Mouse (Mus musculus) midbrain, postnatal 0 days (tissue): ENCODE measurements at regions not wholly inside any gene's neighbourhood (a gene's known extent, or its start where the extent isn't known, plus 50 kb on each side); places are given as distances from the start of the nearest gene placed in this dataset.

Experiments used
- ATAC-seq: fragments of 200-750 bp; cut with Nextera tagmentation; 2 replicates; pipeline ENCODE4 v1.8.0; 2017; ENCODE audit warnings: moderate number of reproducible peaks, mild to moderate bottlenecking, moderate TSS enrichment, moderate library complexity; ENCODE audit not compliant: low FRiP score
- DNase-seq: peaks from one replicate; pipeline ENCODE4 v3.0.0-alpha.2; 2015; ENCODE audit warnings: low spot score
- H3K27ac ChIP-seq: fragments of 300-500 bp; sonication (generic); 2 replicates; pipeline ENCODE4 v1.5.1; 2014; ENCODE audit warnings: low read depth, mild to moderate bottlenecking, low read length, mixed read lengths
- H3K27me3 ChIP-seq: fragments of 300-500 bp; sonication (generic); 2 replicates; pipeline ENCODE4 v1.6.1; 2014; ENCODE audit warnings: low read length, control low read depth, mixed read lengths; ENCODE audit not compliant: insufficient read depth
- H3K36me3 ChIP-seq: fragments of 300-500 bp; sonication (generic); 2 replicates; pipeline ENCODE4 v1.6.1; 2014; ENCODE audit warnings: low read length, control low read depth, mixed read lengths; ENCODE audit not compliant: insufficient read depth
- H3K4me1 ChIP-seq: fragments of 300-500 bp; sonication (generic); 2 replicates; pipeline ENCODE4 v1.6.1; 2014; ENCODE audit warnings: mild to moderate bottlenecking, control low read depth, antibody characterized with exemption, low read length, mixed read lengths; ENCODE audit not compliant: insufficient read depth
- H3K4me2 ChIP-seq: fragments of 300-500 bp; sonication (generic); 2 replicates; pipeline ENCODE4 v1.6.1; 2014; ENCODE audit warnings: low read depth, mild to moderate bottlenecking, low read length, mixed read lengths; ENCODE audit not compliant: poor library complexity, severe bottlenecking
- H3K4me3 ChIP-seq: fragments of 300-500 bp; sonication (generic); 2 replicates; pipeline ENCODE4 v1.5.1; 2014; ENCODE audit warnings: low read depth, mild to moderate bottlenecking, low read length, moderate library complexity
- H3K9ac ChIP-seq: fragments of 300-500 bp; sonication (generic); replicated peaks from 2 replicates; pipeline ENCODE4 v1.6.1; 2014; ENCODE audit warnings: mild to moderate bottlenecking, low read length, moderate library complexity, mixed read lengths; ENCODE audit not compliant: poor library complexity, severe bottlenecking
- H3K9me3 ChIP-seq: fragments of 300-500 bp; sonication (generic); 2 replicates; pipeline ENCODE4 v1.6.1; 2016; ENCODE audit warnings: low read length, control low read depth
- CTCF ChIP-seq: IDR thresholded peaks from 2 replicates; pipeline ENCODE4 v1.5.1; 2016; ENCODE audit warnings: antibody characterized with exemption, mild to moderate bottlenecking
- WGBS: fragments of 180-500 bp; shearing (Covaris S2); extraction: QIAGEN DNeasy Blood & Tissue Kit; methylation state at CpG from one replicate; pipeline ENCODE4 v1.1.7; 2014; 5-methylcytosine and 5-hydroxymethylcytosine counted together

GRCm38 (mm10) chr19:25922806-25923205 lies 250.6 kb downstream of the Dmrt2 start:
- no peak for ATAC-seq
- TF ChIP-seq CTCF, result no peak
- DNase-seq, result no peak

GRCm38 (mm10) chr19:25923727-25924384 lies 251.6 kb downstream of the Dmrt2 start:
- Histone ChIP-seq H3K27ac (no peak overlapping the region), H3K9ac (no peak overlapping the region), H3K4me3 (no peak overlapping the region), H3K36me3 (no peaks in the 10 kb centered on the region), H3K9me3 (no peaks in the 10 kb centered on the region), H3K4me1 (no peaks in the 10 kb centered on the region), H3K27me3 (no peaks in the 10 kb centered on the region), H3K4me2 (no peak overlapping the region)
- WGBS, result 26% methylated on average over 10 of the region's 10 CpGs
- DNase-seq, result peak; percentile 25
- no peak for TF ChIP-seq CTCF
- ATAC-seq, result no peak

More at GRCm38 (mm10) chr19:25922806-25923205, 250.6 kb downstream of the Dmrt2 start:
- Histone ChIP-seq H3K4me3 (no peak overlapping the region), H3K9ac (no peak overlapping the region), H3K36me3 (no peaks in the 10 kb centered on the region), H3K27me3 (no peaks in the 10 kb centered on the region), H3K9me3 (no peaks in the 10 kb centered on the region), H3K4me1 (no peaks in the 10 kb centered on the region), H3K27ac (no peak overlapping the region), H3K4me2 (no peak overlapping the region)
- 100% methylated on average over 1 of the region's 1 CpGs for WGBS

- TF ChIP-seq CTCF, result no peak
- H3K4me2 ChIP-seq, result no peak overlapping the region
- DNase-seq, result no peak
- no peaks in the 10 kb centered on the region for H3K36me3 ChIP-seq
- no peak overlapping the region for H3K4me3 ChIP-seq
- no peak overlapping the region for H3K9ac ChIP-seq
- WGBS, result 35% methylated on average over 5 of the region's 5 CpGs
- no peaks in the 10 kb centered on the region for H3K9me3 ChIP-seq
- ATAC-seq, result no peak
- no peaks in the 10 kb centered on the region for H3K4me1 ChIP-seq
- no peak overlapping the region for H3K27ac ChIP-seq
- no peaks in the 10 kb centered on the region for H3K27me3 ChIP-seq
Measured at GRCm38 (mm10) chr19:25924385-25924769, 252.2 kb downstream of the Dmrt2 start.

GRCm38 (mm10) chr19:25927220-25927619 lies 255.0 kb downstream of the Dmrt2 start:
- no peaks in the 10 kb centered on the region for H3K4me1 ChIP-seq
- ATAC-seq (no peak), DNase-seq (no peak)
- no peak overlapping the region for H3K9ac ChIP-seq
- no peak for TF ChIP-seq CTCF
- H3K4me3 ChIP-seq, result no peak overlapping the region
- no peak overlapping the region for H3K4me2 ChIP-seq
- H3K36me3 ChIP-seq, result no peaks in the 10 kb centered on the region
- H3K27me3 ChIP-seq, result no peaks in the 10 kb centered on the region
- H3K27ac ChIP-seq, result no peak overlapping the region
- H3K9me3 ChIP-seq, result no peaks in the 10 kb centered on the region
- WGBS, result 90% methylated on average over 9 of the region's 9 CpGs

GRCm38 (mm10) chr19:25937343-25937742 lies 265.1 kb downstream of the Dmrt2 start:
- H3K36me3 ChIP-seq, result no peaks in the 10 kb centered on the region
- TF ChIP-seq CTCF, result no peak
- H3K4me2 ChIP-seq, result no peak overlapping the region
- no peak overlapping the region for H3K27ac ChIP-seq
- ATAC-seq (no peak), DNase-seq (no peak)
- H3K9ac ChIP-seq, result no peak overlapping the region
- H3K4me1 ChIP-seq, result no peaks in the 10 kb centered on the region
- no peaks in the 10 kb centered on the region for H3K27me3 ChIP-seq
- no peaks in the 10 kb centered on the region for H3K9me3 ChIP-seq
- 81% methylated on average over 9 of the region's 9 CpGs for WGBS
- no peak overlapping the region for H3K4me3 ChIP-seq

GRCm38 (mm10) chr19:25971210-25971609 lies 299.0 kb downstream of the Dmrt2 start:
- Histone ChIP-seq H3K4me1 (no peaks in the 10 kb centered on the region), H3K27me3 (no peaks in the 10 kb centered on the region), H3K9me3 (no peaks in the 10 kb centered on the region), H3K27ac (no peak overlapping the region), H3K9ac (no peak overlapping the region), H3K4me3 (no peak overlapping the region), H3K36me3 (no peaks in the 10 kb centered on the region), H3K4me2 (no peak overlapping the region)
- ATAC-seq, result no peak
- no peak for TF ChIP-seq CTCF
- DNase-seq, result no peak
- WGBS, result 56% methylated on average over 5 of the region's 5 CpGs
